Comparison of ENCODE assay signal across 24 mouse cellular contexts in the genomic region with DNA sequence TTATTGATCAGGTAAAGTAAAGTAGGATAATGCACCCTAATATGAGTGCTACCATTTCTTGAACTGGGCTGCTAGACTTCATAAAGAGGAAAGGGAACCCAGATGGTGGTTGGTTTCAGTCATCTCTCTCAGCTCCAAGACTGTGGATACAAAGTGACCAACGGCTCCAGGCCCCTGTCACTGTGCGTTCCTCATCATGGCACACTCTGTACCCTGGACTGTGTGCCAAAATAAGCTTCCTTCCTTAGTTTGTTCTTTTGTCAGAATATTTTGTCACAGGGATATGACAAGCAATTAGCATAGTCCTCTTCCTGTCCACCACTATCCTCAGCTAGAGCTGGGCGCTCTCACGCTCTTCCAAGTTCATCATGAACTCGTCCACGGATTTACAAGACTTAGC.
DNase-seq lines count a peak whose midpoint lies in the region; ATAC-seq and TF ChIP-seq lines count a peak whose summit lies in the region.
"Had no signal": no experiment of that assay in that cellular context is flagged by ENCODE, and none has a peak within 500 bp of the region (broad histone marks: within the 10 kb centered on the region; RNA-seq: fewer than 3 reads in every experiment).

No protein-coding gene starts in this region.

- H3K9ac ChIP-seq in heart, embryonic 13.5 days: no peak overlapping the region
- H3K9ac ChIP-seq in lung, postnatal 0 days (replicated peaks; ENCODE audit: low read depth): no peak overlapping the region
- H3K9ac ChIP-seq: embryonic facial prominence, embryonic 13.5 days; embryonic facial prominence, embryonic 15.5 days; forebrain, embryonic 12.5 days had no signal

- no peak for ATAC-seq in heart, embryonic 13.5 days (ENCODE audit: extremely low read depth, insufficient number of reproducible peaks, low FRiP score, low TSS enrichment)
- peak; percentile 74 for ATAC-seq in lung, postnatal 0 days
- ATAC-seq: forebrain, embryonic 14.5 days; forebrain, embryonic 16.5 days had no signal

- H3K36me3 ChIP-seq in heart, embryonic 13.5 days: no peaks in the 10 kb centered on the region
- H3K36me3 ChIP-seq in lung, postnatal 0 days (ENCODE audit: insufficient read depth, low read length): no peaks in the 10 kb centered on the region
- H3K36me3 ChIP-seq: embryonic facial prominence, embryonic 13.5 days; embryonic facial prominence, embryonic 15.5 days; forebrain, embryonic 10.5 days; forebrain, embryonic 12.5 days had no signal

- no peaks in the 10 kb centered on the region for H3K27me3 ChIP-seq in heart, embryonic 13.5 days (replicated peaks)
- no peaks in the 10 kb centered on the region for H3K27me3 ChIP-seq in lung, postnatal 0 days (replicated peaks; ENCODE audit: insufficient read depth, low read length)
- H3K27me3 ChIP-seq: embryonic facial prominence, embryonic 13.5 days; embryonic facial prominence, embryonic 15.5 days; forebrain, embryonic 12.5 days had no signal

- peak; percentile 97 for TF ChIP-seq EP300 in lung, postnatal 0 days (IDR thresholded peaks at IDR 0.05)

- H3K4me2 ChIP-seq in heart, embryonic 13.5 days: no peak overlapping the region
- H3K4me2 ChIP-seq in lung, postnatal 0 days (replicated peaks; ENCODE audit: low read depth, low read length): no peak overlapping the region
- H3K4me2 ChIP-seq: embryonic facial prominence, embryonic 13.5 days; embryonic facial prominence, embryonic 15.5 days; forebrain, embryonic 12.5 days had no signal

- H3K27ac ChIP-seq in heart, embryonic 13.5 days (replicated peaks): 0 out of 2 replicates have a peak overlapping the region, but pooled peaks have one; percentile 53
- no peak overlapping the region for H3K27ac ChIP-seq in lung, postnatal 0 days (ENCODE audit: low read length)
- H3K27ac ChIP-seq: embryonic facial prominence, embryonic 13.5 days; embryonic facial prominence, embryonic 15.5 days; forebrain, embryonic 10.5 days; forebrain, embryonic 12.5 days had no signal

- no peak for DNase-seq in heart, postnatal 4 days
- DNase-seq in lung, postnatal 0 days (ENCODE audit: low spot score): peak; percentile 23
- DNase-seq in lung, adult 2 months: no peak
- peak; percentile 3 for DNase-seq in lung, postnatal 14 days
- peak; percentile 55 for DNase-seq in lung, postnatal 36 days
- DNase-seq in neural tube, embryonic 10.5 days (ENCODE audit: extremely low spot score, low spot score): no peak
- DNase-seq in adrenal gland, adult 2 months: no peak
- DNase-seq: adrenal gland, adult 8-10 months; adrenal gland, postnatal 14 days; adrenal gland, postnatal 36 days; cerebellum, adult 11-12 months; cerebellum, adult 2 months; cerebellum, adult 9-10 months; cerebellum, postnatal 10 days; cerebellum, postnatal 25 days; embryo, embryonic 11 days had no signal

- H3K4me3 ChIP-seq in heart, embryonic 13.5 days: no peak overlapping the region
- no peak overlapping the region for H3K4me3 ChIP-seq in lung, postnatal 0 days (ENCODE audit: low read depth, low read length)
- no peak overlapping the region for H3K4me3 ChIP-seq in lung, adult 2 months (replicated peaks; ENCODE audit: extremely low read depth, low read depth, low read length)
- H3K4me3 ChIP-seq: embryonic facial prominence, embryonic 13.5 days; embryonic facial prominence, embryonic 15.5 days; erythroblast, embryonic 14.5 days; forebrain, embryonic 10.5 days; forebrain, embryonic 12.5 days had no signal

- H3K9me3 ChIP-seq in heart, embryonic 13.5 days: no peaks in the 10 kb centered on the region
- no peaks in the 10 kb centered on the region for H3K9me3 ChIP-seq in lung, postnatal 0 days (ENCODE audit: low read length)
- H3K9me3 ChIP-seq: embryonic facial prominence, embryonic 13.5 days; embryonic facial prominence, embryonic 15.5 days; forebrain, embryonic 10.5 days; forebrain, embryonic 12.5 days had no signal

- H3K4me1 ChIP-seq in heart, embryonic 13.5 days: peaks cover 19% of the 10 kb centered on the region; the same call in 1 of the 2 replicates
- no peaks in the 10 kb centered on the region for H3K4me1 ChIP-seq in lung, postnatal 0 days (ENCODE audit: insufficient read depth, low read depth, low read length)
- no peaks in the 10 kb centered on the region; the same call in 1 of the 2 replicates for H3K4me1 ChIP-seq in lung, adult 2 months (ENCODE audit: control insufficient read depth, insufficient read depth, low read length)
- H3K4me1 ChIP-seq: embryonic facial prominence, embryonic 13.5 days; embryonic facial prominence, embryonic 15.5 days; forebrain, embryonic 10.5 days; forebrain, embryonic 12.5 days had no signal

- no peak for TF ChIP-seq POLR2A in lung, adult 2 months (IDR thresholded peaks at IDR 0.05; ENCODE audit: borderline replicate concordance, extremely low read depth, low read depth, low read length)

- WGBS in heart, embryonic 13.5 days: 79% methylated on average over 6 of the region's 6 CpGs
- 59% methylated on average over 6 of the region's 6 CpGs for WGBS in lung, postnatal 0 days
- 50% methylated on average over 6 of the region's 6 CpGs for WGBS in lung, adult 2 months

- TF ChIP-seq CTCF in lung, postnatal 0 days (IDR thresholded peaks at IDR 0.05): no peak
- no peak for TF ChIP-seq CTCF in lung, adult 2 months (IDR thresholded peaks at IDR 0.05; ENCODE audit: insufficient read depth, low read length)

Comparison
In these comparisons a context has a peak if more than half of its experiments do, and no peak if none do; other contexts are left out.
1. DNase-seq: peak in lung, postnatal 0 days (single experiment), lung, postnatal 14 days (single experiment) and lung, postnatal 36 days (single experiment); none in heart, postnatal 4 days (single experiment), lung, adult 2 months (single experiment), neural tube, embryonic 10.5 days (single experiment) and adrenal gland, adult 2 months (single experiment).